Mouse (Mus musculus) layer of hippocampus, adult 11-12 months (tissue): ENCODE results near the gene Maf.

Experiments
- DNase-seq: peaks from one replicate; pipeline ENCODE4 v3.0.0; 2022; ENCODE audit warnings: low spot score

Gene Maf

DNA sequence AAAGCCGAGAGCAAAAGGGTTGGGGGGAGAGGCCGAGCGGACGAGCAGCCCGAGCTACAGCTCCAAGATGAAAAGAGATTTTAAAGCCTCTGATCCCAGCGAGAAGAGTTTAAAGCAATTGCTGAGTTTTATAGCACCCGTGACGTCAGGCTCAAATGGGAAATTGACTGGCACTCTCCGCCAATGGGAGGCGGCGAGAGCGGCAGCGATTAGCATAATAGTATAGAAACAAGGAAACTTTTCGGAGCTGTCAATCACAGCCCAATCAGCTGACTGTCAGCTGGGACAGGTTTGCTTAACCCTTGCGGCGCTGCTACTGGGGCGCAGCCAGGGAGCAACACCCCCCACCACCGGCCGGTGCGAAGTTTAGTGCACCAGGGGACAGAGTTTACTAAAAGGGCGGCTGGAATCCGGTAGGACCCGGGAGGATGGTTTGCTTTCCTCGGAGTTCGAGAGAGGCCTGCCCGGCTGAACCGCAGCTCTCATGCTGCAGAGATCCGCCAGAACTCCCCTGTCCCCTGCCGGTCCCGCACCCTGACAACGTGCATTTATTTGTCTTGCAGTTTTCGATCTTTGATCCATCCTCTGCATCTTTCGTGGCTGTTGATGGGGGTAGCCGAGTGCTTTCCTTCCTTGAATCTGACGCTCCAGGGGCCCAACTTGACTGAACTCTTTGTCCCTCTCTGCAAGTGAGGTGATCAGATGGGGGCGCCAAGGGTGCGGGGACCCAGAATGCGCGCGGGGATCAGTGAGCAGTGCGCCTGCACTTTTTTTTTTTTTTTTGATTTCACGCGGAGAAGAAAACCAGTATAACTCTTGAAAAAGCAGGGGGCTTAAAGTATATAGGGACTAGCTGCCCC lies at the start of gene Maf:
Gene Maf (minus strand): TSS at position 64 of the 860 bp plus-strand sequence.
- peak; percentile 84 for DNase-seq

DNA sequence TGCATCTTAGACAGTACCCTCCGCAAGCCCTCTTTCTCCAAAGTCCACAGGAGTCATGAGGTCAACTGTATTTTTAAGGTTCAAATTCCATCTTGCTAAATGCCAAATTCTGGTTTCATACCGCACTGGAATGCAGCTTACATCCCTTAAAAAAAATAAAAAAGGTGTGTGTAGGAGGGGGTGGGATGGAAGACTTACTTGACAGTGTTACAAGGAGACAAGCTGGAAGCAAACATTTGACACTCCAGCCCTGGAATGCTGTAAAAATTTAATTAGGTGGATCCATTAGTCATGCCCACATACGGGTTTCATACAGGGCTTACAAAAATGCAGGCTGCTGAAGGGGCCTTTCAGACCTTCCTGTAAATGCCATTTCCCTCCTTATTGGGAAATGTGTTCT lies 49.4 kb upstream of the Maf start:
- no peak for DNase-seq

DNA sequence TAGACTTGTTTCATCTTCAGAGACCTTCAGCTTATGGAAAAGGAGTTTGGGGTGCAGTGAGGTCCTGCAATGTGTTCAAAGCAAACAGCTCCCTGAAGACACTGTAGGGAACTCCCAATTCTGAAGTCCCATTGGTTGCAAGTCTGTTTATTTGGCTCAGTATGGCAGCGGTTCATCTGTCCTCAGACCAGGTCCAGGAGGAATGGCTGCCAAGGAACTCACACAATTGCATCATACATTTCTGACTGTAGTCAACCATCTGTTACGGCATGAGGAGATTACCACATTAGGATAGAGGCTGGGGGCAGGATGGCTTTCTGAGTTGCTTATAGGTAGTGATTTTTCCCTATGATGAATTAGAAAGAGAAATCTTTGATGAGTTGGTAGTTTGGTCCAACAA lies 48.4 kb upstream of the Maf start:
- DNase-seq: no peak

DNA sequence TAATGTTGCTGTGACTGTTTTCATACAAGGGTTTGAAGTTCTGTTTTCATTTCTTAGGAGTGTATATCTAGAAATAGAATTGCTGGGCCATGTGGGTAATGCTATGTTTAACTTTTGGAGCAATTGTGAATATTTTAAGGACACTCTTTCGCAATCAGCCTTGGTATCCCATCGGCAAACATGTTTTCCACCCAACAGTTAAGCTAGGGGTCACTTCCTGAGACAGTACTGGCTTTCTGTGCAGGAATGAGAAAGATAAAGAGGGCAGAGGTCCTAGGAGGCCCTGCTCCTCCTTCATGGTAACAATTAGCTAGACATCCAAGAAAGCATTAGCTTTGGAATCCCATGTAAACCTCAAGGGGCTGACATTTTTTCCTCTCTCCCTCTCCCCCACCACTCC lies 47.1 kb upstream of the Maf start:
- no peak for DNase-seq

DNA sequence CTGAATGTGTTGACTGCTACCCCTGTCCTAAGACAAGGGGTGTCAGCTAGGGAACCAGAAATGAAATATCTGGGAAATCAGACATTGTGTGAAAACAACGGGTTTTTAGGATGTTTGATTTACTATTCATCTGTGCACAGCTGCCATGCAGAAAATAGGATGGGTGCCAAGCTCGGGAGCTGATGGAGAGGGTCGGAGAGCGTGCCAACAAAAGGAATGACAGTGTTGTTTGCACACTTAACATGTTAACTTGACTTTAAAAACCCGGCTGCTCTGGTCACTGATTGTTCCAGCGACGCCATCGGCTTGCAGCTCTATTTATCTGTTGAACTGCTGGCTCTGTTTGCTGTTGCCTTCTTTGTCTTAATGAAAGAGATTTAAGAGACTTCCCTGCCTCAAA lies 46.2 kb upstream of the Maf start:
- no peak for DNase-seq

DNA sequence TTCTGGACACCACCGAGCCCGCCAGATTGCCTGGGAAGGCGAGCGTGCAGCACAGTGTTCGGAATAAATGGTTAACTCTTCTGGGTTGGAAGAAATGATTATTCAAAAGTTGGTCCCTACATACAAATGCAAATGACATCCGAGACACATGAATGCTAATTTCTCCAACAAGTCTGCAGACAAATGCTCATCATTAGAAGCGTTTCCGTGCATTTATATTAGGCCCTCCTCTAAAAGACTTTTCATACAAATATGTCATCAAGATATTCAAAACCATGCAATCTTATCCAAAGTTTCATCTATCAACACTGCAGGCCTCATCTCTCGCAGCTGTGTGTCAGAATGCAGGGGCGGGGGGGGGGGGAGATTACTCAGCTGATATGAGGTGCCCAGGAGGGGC lies 39.8 kb upstream of the Maf start:
- no peak for DNase-seq

DNA sequence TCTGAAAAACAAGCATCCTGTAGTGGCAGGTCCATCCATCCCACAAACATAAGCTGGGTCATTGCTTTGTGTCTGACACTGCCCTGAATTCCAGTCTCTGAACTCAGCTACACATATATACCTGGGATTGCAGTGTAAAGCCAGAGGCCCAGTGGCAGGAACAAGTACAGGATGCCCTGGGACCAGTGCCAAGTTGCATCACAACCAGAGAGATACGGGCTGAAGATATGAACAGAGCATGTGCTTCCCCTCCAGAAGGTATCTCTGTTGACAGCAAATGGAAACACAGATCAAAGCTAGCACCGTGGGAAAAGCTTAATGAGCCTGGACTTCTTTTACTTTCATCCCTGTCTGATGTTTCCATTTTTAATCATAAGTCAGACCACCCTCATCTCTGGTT lies 38.1 kb upstream of the Maf start:
- DNase-seq: no peak

DNA sequence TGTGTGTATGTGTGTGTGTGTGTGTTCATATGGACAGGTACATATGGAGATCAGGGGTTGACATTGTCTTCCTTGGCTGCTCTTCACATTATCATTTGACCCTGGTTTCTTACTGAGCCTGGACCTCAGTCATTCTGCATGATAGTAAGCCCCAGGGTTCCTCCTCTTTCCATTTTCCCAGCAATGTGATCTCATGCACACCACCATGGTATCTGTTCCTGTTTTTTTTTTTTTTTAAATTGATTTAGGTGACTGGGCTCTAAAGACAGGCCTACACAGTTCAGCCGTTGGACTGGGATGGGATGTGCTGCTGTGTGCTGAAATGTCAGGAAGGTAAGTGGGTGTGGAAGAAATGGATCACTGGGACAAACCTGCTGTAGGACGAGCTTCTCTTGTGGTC lies 35.8 kb upstream of the Maf start:
- no peak for DNase-seq

DNA sequence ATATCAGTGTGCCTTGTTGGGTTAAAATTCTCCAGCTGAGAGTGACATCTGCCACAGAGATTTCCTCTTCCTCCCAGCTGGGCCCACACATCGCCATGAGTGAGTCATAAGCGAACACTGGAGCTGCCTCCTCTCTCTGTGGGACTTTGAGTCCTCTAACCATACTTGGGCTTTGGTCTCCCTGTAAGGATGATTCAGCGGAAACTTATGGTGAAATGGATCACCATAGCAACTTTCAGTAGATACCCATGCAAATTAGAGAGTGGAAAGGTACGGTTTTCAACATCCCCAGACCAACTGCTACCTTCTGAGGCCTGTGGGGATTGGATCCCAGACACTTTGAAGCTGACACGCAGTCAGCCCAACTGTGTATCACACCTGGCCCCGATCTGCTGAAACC lies 35.1 kb upstream of the Maf start:
- DNase-seq: peak; percentile 15

DNA sequence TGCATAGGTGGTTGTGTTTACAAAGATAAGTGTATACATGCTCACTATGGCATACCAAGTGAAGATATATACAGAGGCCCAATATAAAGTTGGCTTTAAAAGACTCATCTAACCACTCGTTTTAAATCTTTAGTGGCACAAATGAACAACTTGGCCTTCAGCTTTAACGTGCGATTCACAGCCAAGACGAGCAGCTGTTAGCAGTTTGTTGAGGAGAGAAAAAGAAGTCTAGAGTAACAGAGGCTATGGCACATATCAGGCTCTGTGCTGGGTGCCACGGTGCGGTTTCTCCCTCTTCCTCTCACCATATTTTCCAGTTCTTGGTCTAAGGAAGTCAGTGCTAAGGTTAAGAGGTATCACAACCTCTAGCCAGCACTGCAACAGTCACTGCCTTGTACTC lies 34.4 kb upstream of the Maf start:
- DNase-seq: no peak

DNA sequence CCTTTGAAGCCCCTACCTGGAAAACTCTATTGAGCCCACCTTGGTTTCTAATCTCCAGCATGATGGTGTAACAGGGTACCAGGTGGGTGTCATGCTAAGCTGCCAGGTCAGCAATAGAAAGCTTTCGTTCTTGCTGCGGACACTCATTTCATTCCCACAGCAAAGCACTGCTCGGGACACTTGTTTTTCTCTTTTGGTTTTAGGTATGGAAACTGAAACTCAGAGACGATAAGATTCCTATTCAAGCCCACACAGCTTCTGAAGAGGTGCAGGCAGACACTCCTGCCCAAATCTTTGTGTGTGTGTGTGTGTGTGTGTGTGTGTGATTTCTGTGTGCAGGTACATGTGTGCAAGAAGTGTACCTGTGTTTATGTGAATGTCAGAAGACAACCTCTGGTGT lies 32.2 kb upstream of the Maf start:
- no peak for DNase-seq

DNA sequence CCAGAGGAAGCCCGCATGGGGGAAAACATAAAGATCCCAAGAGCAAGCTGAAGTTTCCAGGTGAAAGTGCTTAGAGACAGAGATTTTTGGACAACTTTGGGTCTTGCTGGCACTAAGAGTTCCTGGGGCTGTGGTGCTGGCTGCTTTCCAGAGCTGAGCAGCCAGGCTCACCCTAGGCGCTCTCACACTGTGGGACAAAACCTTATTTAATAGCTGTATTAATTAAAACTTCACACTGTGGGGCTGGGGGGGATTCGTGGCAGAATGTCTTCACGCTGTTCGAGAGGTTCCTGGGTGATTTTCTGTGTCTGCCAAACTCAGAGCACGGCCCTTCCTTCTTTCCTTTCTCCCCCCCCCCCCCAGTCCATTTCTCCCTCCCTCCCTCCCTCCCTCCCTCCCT lies 24.8 kb upstream of the Maf start:
- DNase-seq: no peak

DNA sequence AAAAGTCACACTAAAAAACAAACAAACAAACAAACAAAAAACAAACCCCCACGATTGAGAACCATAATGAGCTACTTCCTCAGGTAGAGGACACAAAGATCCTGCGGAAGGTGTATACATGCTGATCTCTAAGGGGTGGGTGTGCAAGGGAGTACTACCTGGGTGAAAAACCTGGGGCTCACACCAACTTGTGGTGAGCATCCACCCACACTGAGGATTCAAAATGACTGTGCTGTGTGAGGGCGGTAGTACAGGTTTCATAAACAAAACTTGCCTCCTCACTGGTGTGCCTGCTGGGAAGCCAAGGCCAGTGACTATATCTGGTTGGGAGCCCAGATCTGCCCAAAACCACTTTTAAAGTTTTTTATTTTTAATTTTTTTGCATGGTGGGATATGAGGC lies 19.2 kb upstream of the Maf start:
- DNase-seq: no peak

DNA sequence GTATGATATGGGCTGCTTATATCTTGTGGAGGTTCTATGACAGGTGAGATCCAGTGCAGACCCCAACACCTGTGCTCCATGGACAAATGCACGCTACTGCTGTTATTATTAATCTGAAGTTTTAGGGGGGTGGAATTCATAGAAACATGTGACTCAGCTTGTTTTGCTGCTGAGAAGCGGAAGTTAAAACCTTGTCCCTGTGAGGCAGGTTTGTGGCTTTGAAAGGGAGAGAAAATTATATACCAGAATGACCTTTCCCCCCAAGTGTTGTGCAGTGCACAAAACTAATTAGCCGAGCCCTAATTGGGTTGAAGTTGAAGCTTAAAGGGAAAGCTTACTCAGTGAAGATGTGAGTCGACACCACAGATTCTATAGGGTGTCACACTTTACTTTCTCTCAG lies 18.6 kb upstream of the Maf start:
- no peak for DNase-seq

DNA sequence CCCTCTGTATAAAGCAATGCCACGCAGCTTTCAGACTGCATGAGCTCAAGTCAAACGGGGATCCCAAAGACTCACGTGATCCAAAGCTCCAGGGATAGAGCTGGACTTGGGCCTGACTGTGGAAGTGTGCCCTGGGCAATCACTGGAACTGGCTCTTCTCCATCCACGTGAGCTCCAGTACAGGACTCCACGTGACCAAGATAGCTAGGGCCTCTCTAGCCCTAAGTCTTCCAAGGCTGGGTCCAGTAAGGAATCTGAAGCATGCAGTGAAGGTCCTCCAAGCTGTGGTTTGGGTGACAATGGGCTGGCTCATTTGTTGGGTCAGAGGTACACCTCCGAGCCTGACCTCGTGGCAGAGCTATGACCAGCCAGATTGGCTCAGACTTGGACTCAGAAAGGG lies 11.5 kb upstream of the Maf start:
- DNase-seq: no peak

DNA sequence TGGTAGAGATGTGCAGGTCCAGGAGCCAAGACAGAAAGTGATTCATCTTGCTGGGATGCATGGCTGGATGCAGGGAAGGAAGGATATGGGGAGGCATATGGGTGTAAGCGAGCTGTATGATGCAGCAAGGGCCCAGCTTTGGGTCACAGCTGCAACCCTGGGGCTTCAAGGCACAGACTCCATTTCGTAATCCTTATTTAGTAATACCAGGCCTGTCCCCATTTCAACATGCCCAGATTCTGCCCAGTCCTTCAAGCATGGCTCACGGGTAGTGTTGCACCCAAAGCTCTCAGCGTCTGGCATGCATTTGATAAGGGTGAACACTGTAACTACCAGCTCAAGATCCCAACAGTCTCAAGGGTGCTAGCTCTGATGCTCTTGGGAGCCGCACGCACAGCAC lies 11.0 kb upstream of the Maf start:
- DNase-seq: no peak

DNA sequence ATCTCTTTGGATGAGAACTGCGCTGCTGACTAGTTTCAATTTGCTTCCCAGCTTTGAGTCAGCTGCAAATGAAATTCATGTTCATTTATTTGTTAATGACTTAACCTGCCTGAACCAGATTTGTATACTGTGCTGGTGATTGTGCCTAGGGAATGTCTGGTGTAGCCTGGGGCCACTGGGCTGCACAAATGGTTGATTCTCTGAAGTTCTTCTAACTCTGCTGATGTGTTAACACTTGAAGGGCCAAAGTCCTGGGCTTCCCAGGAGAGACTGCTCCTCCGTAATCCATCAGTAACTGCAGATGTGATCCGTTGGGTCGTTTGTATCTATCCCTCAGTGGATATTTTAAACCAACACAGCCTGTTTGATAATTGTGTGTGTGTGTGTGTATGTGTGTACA lies 7.7 kb upstream of the Maf start:
- DNase-seq: no peak

DNA sequence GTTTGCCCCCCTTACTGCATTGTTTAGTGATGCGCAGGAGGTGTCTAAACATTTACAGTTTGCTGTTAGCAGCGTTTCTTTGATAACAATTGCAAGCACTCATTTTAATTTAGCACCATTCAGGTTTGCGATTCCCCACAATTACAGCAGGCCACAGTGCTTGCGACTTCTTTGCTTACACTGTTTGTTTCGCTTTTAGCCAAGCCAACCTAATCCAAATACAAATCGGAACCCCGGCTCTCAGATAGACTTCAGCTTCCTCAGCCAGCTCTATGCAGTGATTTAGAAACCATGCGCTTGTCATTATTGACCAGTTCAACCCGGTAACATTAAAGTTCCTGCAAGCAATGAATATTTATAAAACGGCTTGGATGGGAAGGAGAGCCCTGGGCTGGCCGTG lies 3.5 kb upstream of the Maf start:
- no peak for DNase-seq

DNA sequence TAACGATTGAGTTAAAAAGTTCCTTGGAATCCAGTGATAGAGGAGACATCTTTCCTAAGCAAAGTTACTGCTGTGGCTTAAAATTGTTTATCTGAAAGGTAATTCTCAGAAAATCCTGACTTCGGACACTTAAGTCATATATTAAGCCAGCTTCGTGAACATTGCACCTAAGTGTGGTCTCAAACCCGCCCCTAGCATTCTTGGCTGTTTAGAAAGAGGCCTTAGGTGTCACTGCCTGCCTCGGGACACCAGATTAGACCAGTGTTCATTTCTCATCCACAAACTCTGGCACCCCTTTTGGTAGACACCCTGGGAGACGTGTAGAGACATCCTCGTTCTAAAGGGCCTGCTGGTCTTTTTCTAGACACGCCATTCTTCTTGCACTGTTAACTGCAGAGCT lies 2.3 kb upstream of the Maf start:
- DNase-seq: no peak

DNA sequence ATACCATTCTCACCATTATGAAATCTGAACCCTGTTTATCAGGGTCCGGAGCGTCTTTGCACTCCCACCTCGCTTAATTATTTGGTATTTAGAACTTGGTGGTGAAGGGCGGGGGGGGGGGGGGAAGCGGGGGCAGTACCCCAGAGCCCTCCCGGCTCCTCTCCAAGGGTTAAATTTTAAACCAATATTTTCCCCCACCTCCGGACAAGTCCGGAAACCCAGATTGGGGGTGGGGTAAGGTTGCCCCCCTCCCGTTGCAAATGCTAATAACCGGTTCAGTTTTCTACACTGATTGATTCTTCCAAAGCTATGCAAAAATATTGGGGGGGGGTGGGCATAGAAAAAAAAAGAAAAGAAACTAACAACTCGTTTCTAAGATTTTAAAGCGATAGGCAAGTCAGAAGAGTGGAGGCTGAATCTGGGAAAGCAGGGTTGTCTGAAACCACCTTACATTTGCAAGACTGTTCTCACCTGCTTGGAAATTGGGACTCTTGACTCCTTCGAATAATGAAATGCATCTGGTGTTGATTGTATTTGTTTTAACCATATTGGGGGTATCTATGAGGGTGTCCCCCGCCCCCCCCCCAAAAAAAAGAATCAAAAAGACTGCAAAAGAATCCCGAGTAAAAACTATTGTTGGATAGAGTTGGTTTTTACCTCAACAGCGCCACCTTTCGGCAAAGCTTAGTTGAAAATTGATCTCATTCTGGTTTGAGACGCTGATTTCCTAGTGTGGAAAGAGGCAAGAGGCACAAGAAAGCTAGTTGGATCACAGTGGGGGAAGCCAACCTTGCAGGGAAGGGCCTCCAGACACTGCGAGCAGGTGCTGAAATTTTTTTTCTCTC lies 1.6 kb upstream of the Maf start:
- peak; percentile 86 for DNase-seq

DNA sequence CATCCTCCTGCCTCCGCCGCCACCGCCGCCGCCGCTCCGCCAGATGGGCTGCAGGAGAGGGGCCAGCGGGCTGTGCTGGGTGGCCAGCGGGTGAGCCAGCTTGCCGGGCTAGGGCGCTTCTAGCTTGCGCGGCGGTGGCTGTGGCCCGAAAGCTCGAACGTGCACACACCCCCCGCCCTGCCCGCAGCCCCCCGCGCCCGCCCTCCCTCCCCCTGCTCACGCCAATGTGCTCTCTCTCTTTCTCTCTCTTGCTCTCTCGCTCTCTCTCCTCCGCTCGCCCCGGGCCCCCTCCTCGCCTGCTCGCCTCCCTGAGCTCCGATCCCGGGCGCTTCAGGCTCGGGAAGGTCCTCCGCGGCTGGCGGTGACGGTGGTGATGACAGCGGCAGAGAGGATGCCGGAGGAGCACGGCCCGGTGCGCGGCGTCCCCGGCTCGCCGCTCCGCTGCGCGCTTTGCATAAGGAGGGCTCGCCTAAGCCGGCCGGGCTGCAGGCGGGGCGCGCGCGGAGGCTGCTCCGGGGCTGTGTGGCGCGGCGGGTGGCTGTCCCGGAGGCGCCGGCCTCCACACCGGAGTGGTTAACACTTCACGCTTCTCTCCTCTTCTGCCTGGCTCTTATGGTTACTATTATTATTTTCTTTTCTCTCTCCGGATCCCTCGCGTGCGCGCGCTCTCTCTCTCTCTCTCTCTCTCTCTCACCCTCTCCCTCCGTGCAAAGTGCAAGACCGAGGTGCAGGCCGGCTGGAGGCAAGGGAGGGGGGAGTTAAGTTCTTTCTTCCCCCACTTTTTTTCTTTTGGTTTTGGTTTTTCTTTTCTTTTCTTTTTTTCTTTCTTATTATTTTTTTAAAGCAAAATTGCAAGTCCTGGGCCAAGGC lies 498 bp downstream of the Maf start:
- peak; percentile 46 for DNase-seq

DNA sequence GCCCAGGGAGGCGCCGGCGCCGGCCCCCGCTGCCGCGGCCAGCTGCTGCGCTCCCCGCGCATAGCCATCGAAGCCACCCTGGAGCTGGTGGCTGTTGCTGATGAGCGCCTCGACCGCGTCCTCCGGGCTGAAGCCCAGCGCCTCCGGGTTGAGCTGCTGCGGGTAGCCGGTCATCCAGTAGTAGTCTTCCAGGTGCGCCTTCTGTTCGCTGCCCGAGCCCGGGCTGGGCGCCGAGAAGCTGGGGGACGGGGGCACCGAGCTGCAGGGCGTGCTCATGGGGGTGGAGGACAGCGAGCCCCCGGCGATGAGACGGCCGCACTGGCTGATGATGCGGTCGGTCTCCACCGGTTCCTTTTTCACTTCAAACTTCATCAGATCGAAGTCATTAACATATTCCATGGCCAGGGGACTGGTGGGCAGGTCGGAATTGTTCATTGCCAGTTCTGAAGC lies 1.2 kb downstream of the Maf start:
- no peak for DNase-seq
